Mouse (Mus musculus) stomach, postnatal 0 days (tissue): ENCODE data around the gene 1700023F06Rik.

Experiments used
- CTCF ChIP-seq: IDR thresholded peaks from 2 replicates; pipeline ENCODE4 v1.5.1; 2016; ENCODE audit warnings: antibody characterized with exemption, low read depth, mild to moderate bottlenecking, moderate library complexity
- EP300 ChIP-seq: optimal IDR thresholded peaks from 2 replicates; pipeline ENCODE3; 2016; ENCODE audit warnings: antibody characterized with exemption

GRCm38 (mm10) chr11:103219259-103219658 lies 10.9 kb upstream of the 1700023F06Rik start:
- TF ChIP-seq CTCF (no peak), EP300 (no peak)
